Mouse (Mus musculus) ES-E14 (cell line): ENCODE results near the gene Nadsyn1. TPM values are rescaled to one million over a fixed set of nuclear protein-coding genes. Genes with fewer than 3 reads are reported as not detected.

Source experiments
- DNase-seq: peaks from one replicate; pipeline ENCODE4 v3.0.0-alpha.2; 2013; ENCODE audit warnings: low read depth, low spot score
- H3K27ac ChIP-seq: 2 replicates; pipeline ENCODE4 v1.5.1; 2012; ENCODE audit warnings: low read depth, mild to moderate bottlenecking, low read length, moderate library complexity, mixed read lengths; ENCODE audit not compliant: poor library complexity, insufficient read depth, severe bottlenecking
- H3K36me3 ChIP-seq: 2 replicates; pipeline ENCODE4 v1.6.1; 2012; ENCODE audit warnings: mild to moderate bottlenecking, low read length, moderate library complexity, mixed read lengths; ENCODE audit not compliant: control insufficient read depth, poor library complexity, insufficient read depth, severe bottlenecking
- H3K4me1 ChIP-seq, 2 experiments: fragments of 150-350 bp in 1 of 2; sonication (generic) in 1 of 2; 2 replicates each; pipeline ENCODE4 v1.6.1; 2012; ENCODE audit warnings: low read length in 2 of 2, mild to moderate bottlenecking in 1 of 2, mixed read lengths in 1 of 2; ENCODE audit not compliant: control insufficient read depth in 2 of 2, insufficient read depth in 2 of 2, poor library complexity in 1 of 2
- H3K4me3 ChIP-seq, 2 experiments: fragments of 150-350 bp in 1 of 2; sonication (generic) in 1 of 2; 2 replicates each; pipeline ENCODE4 v1.5.1; 2012; ENCODE audit warnings: low read length in 2 of 2, low read depth in 1 of 2, mild to moderate bottlenecking in 1 of 2, mixed read lengths in 1 of 2; ENCODE audit not compliant: insufficient read depth in 1 of 2, poor library complexity in 1 of 2, severe bottlenecking in 1 of 2
- H3K9ac ChIP-seq: 2 replicates; pipeline ENCODE4 v1.6.1; 2012; ENCODE audit warnings: low read depth, mild to moderate bottlenecking, low read length, mixed read lengths; ENCODE audit not compliant: poor library complexity, insufficient read depth, severe bottlenecking
- H3K9me3 ChIP-seq: fragments of 150-350 bp; sonication (generic); 2 replicates; pipeline ENCODE4 v1.6.1; 2012; ENCODE audit warnings: low read depth, mild to moderate bottlenecking, low read length; ENCODE audit not compliant: control insufficient read depth, insufficient read depth
- CHD2 ChIP-seq: IDR thresholded peaks from 2 replicates; pipeline ENCODE4 v1.6.1; 2014; ENCODE audit warnings: mild to moderate bottlenecking, low read depth, low read length, inconsistent platforms
- HCFC1 ChIP-seq: IDR thresholded peaks from 2 replicates; pipeline ENCODE4 v1.6.1; 2012; ENCODE audit warnings: low read length, inconsistent platforms, borderline replicate concordance; ENCODE audit not compliant: insufficient read depth
- MAFK ChIP-seq: IDR thresholded peaks from 2 replicates; pipeline ENCODE4 v1.6.1; 2014; ENCODE audit warnings: mild to moderate bottlenecking, low read depth, low read length, inconsistent platforms; ENCODE audit not compliant: insufficient read depth
- ZC3H11A ChIP-seq: IDR thresholded peaks from 2 replicates; pipeline ENCODE4 v1.6.1; 2012; ENCODE audit warnings: low read depth, mild to moderate bottlenecking, inconsistent platforms, low read length, borderline replicate concordance
- ZNF384 ChIP-seq: IDR thresholded peaks from 2 replicates; pipeline ENCODE4 v1.6.1; 2012; ENCODE audit warnings: low read depth, low read length, inconsistent platforms
- in situ Hi-C, 2 experiments: fragments of 600-800 bp; cut with MboI; formaldehyde crosslinking; loops; one replicate each; pipeline ENCODE4 v1.15.1; 2025; ENCODE audit warnings: low sequenced_read_pairs in 2 of 2, inconsistent platforms in 1 of 2; ENCODE audit not compliant: unreplicated experiment in 2 of 2
- total RNA-seq: library from RNA; depleted of rRNA; stranded (reverse); fragments of 300-350 nt; gene quantifications from 2 replicates; pipeline ENCODE4 v1.2.3, GENCODE M21; 2012

The Nadsyn1 gene
- total RNA-seq, 1 experiment: 4.9 TPM

DNA sequence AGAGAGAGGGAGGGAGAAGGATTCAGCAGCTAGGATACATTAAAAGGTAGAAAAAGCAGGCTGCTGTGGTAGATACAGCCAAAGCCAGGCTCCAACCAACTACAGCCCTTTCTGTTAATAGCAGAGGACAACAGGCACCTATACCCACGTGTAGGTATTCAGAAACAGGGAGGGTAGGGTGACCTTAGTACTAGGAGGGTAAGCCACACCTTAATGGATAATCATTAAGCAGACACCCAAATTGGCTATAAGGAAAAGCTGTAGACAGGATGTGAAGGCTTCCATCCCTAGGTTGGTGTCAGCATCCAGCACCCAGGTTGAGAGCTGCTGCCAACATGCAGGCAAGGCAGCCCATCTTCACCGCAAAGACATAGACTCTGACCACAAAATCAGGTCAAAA, 1.4 kb downstream of the Nadsyn1 start:
- Histone ChIP-seq H3K27ac (no peak overlapping the region), H3K4me3 (no peak overlapping the region), H3K9me3 (no peaks in the 10 kb centered on the region), H3K9ac (no peak overlapping the region), H3K36me3 (peaks cover 4% of the 10 kb centered on the region; the same call in 1 of the 2 replicates), H3K4me1 (0 out of 4 replicates have a peak, but pooled peaks cover 0 to 4% of the 10 kb centered on the region in 2 experiments)
- in situ Hi-C loops: no loop called here
- DNase-seq: no peak
- no peak for TF ChIP-seq MAFK
- no peak for TF ChIP-seq CHD2
- no peak for TF ChIP-seq ZC3H11A
- no peak for TF ChIP-seq HCFC1
- no peak for TF ChIP-seq ZNF384

- peaks cover 9% of the 10 kb centered on the region; the same call in 1 of the 2 replicates for H3K36me3 ChIP-seq
- H3K9ac ChIP-seq: no peak overlapping the region
- no peaks in the 10 kb centered on the region for H3K9me3 ChIP-seq
- TF ChIP-seq HCFC1: no peak
- TF ChIP-seq ZNF384: no peak
- TF ChIP-seq ZC3H11A: no peak
- no peak for TF ChIP-seq CHD2
- no peak for TF ChIP-seq MAFK
- H3K27ac ChIP-seq: no peak overlapping the region
- H3K4me1 ChIP-seq: 0 out of 4 replicates have a peak, but pooled peaks cover 0 to 4% of the 10 kb centered on the region in 2 experiments
- H3K4me3 ChIP-seq: no peak overlapping the region
- in situ Hi-C loops: no loop called here
- DNase-seq: no peak
Observed at GRCm38 (mm10) chr7:143819201-143819600, 3.4 kb downstream of the Nadsyn1 start.

- Histone ChIP-seq H3K9ac (no peak overlapping the region), H3K36me3 (peaks cover 17% of the 10 kb centered on the region; the same call in 1 of the 2 replicates), H3K4me1 (no peaks in the 10 kb centered on the region), H3K9me3 (no peaks in the 10 kb centered on the region), H3K4me3 (no peak overlapping the region), H3K27ac (no peak overlapping the region)
- TF ChIP-seq CHD2 (no peak), ZC3H11A (peak; percentile 37; the same call in 1 of the 2 replicates), HCFC1 (peak; percentile 68; the same call in 1 of the 2 replicates), ZNF384 (no peak), MAFK (no peak)
- in situ Hi-C loops: no loop called here
- no peak for DNase-seq
Observed at GRCm38 (mm10) chr7:143808909-143809308, 13.7 kb downstream of the Nadsyn1 start.

GRCm38 (mm10) chr7:143805199-143805624, 17.4 kb downstream of the Nadsyn1 start:
- Histone ChIP-seq H3K4me3 (no peak overlapping the region), H3K9me3 (no peaks in the 10 kb centered on the region), H3K9ac (no peak overlapping the region), H3K4me1 (no peaks in the 10 kb centered on the region), H3K27ac (no peak overlapping the region; the same call in 1 of the 2 replicates), H3K36me3 (peaks cover 13% of the 10 kb centered on the region; the same call in 1 of the 2 replicates)
- in situ Hi-C loops: no loop called here
- TF ChIP-seq ZNF384: no peak
- TF ChIP-seq CHD2: no peak
- TF ChIP-seq MAFK: no peak
- TF ChIP-seq ZC3H11A: no peak
- no peak for TF ChIP-seq HCFC1
- no peak for DNase-seq
